Mouse (Mus musculus) kidney, postnatal 10 days (tissue): ENCODE measurements at regions not wholly inside any gene's neighbourhood (a gene's known extent, or its start where the extent isn't known, plus 50 kb on each side); places are given as distances from the start of the nearest gene placed in this dataset.

ENCODE experiments used
- DNase-seq: peaks from one replicate; pipeline ENCODE4 v3.0.0; 2021; ENCODE audit warnings: mixed read lengths

- DNase-seq, result peak; percentile 1
These were observed 373.2 kb upstream of the Gm21477 start for GRCm38 (mm10) chrY:86743391-86743790.
